Comparison of ENCODE assay signal across 11 mouse cellular contexts in the genomic region with DNA sequence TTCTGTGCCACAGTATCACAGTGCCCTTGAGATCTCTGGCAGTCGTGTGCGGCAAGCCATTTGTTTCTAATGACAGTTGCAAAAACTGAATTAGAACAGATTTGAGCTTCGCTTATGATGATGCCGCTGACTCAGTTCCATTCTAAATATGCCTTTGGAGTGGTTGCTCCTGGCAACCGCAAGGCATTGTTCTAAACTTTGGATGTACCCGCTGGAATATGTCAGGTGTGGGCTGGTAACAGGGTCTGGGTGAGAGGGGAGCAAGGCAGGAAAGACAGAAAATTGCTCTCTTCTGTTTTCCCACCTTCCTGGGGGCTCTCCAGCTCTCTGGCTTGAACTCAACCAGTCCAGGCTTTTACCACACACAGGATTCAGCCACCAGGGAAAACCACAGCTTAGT. TPM values are rescaled to one million over a fixed set of nuclear protein-coding genes. Genes with fewer than 3 reads are reported as not detected.
DNase-seq lines count a peak whose midpoint lies in the region; TF ChIP-seq lines count a peak whose summit lies in the region.
"Had no signal": no experiment of that assay in that cellular context is flagged by ENCODE, and none has a peak within 500 bp of the region (broad histone marks: within the 10 kb centered on the region; RNA-seq: fewer than 3 reads in every experiment).

No protein-coding gene starts in this region.

- DNase-seq in heart, adult 2 months: no peak
- no peak for DNase-seq in heart, adult 11 months
- peak; percentile 40 to 46 for DNase-seq in frontal cortex, postnatal 14 days (ENCODE audit: low spot score in 2 of 2)
- peak; percentile 32 to 51 for DNase-seq in layer of hippocampus, postnatal 10 days (ENCODE audit: low spot score in 2 of 2)
- no peak for DNase-seq in lung, postnatal 36 days
- DNase-seq in gastrocnemius, adult 2 months: no peak
- DNase-seq in gastrocnemius, postnatal 36 days: no peak
- DNase-seq: heart, postnatal 36 days had no signal

- 63% methylated on average over 6 of the region's 6 CpGs for WGBS in heart, adult 2 months
- WGBS in olfactory bulb, adult 2 months: 23% methylated on average over 6 of the region's 6 CpGs

- peaks cover 7% of the 10 kb centered on the region for H3K4me1 ChIP-seq in heart, adult 2 months (ENCODE audit: control insufficient read depth, insufficient read depth, low read length)
- peaks cover 26% of the 10 kb centered on the region for H3K4me1 ChIP-seq in olfactory bulb, adult 2 months (ENCODE audit: control insufficient read depth, insufficient read depth, low read length)
- H3K4me1 ChIP-seq: heart, embryonic 10.5 days; liver, embryonic 12.5 days had no signal

- H3K9ac ChIP-seq in heart, adult 2 months (ENCODE audit: low read depth, low read length): no peak overlapping the region
- H3K9ac ChIP-seq: liver, embryonic 12.5 days had no signal

- H3K4me3 ChIP-seq in heart, adult 2 months: no peak overlapping the region
- H3K4me3 ChIP-seq in olfactory bulb, adult 2 months (ENCODE audit: insufficient read depth, low read depth, low read length): no peak overlapping the region
- no peak overlapping the region for H3K4me3 ChIP-seq in gastrocnemius, adult 2 months
- H3K4me3 ChIP-seq: heart, embryonic 10.5 days; liver, embryonic 12.5 days had no signal

- intact Hi-C loops in heart, adult 2 months (cut with DNase I): no loop called here
- intact Hi-C loops in gastrocnemius, adult 2 months (cut with DNase I): no loop called here
- intact Hi-C loops in gastrocnemius, postnatal 36 days (cut with DNase I): no loop called here

- H3K36me3 ChIP-seq in heart, adult 2 months (ENCODE audit: control insufficient read depth, insufficient read depth, low read length): no peaks in the 10 kb centered on the region
- H3K36me3 ChIP-seq: heart, embryonic 10.5 days; liver, embryonic 12.5 days had no signal

- TF ChIP-seq EP300 in heart, adult 2 months (IDR thresholded peaks at IDR 0.05; ENCODE audit: insufficient read depth, low read depth, low read length): no peak

- TF ChIP-seq POLR2A in heart, adult 2 months (IDR thresholded peaks at IDR 0.05; ENCODE audit: insufficient read depth, low read depth, low read length): no peak
- TF ChIP-seq POLR2A in olfactory bulb, adult 2 months (IDR thresholded peaks at IDR 0.05; ENCODE audit: insufficient read depth, low read depth, low read length): no peak

- peak overlapping the region; percentile 31; the same call in 1 of the 2 replicates for H3K27ac ChIP-seq in heart, adult 2 months
- peak overlapping the region; percentile 81 for H3K27ac ChIP-seq in olfactory bulb, adult 2 months (ENCODE audit: insufficient read depth, low read depth, low read length)
- no peak overlapping the region for H3K27ac ChIP-seq in gastrocnemius, adult 2 months
- H3K27ac ChIP-seq: heart, embryonic 10.5 days; liver, embryonic 12.5 days had no signal

- H3K27me3 ChIP-seq in heart, adult 2 months (ENCODE audit: control insufficient read depth, insufficient read depth, low read length): no peaks in the 10 kb centered on the region
- H3K27me3 ChIP-seq: liver, embryonic 12.5 days had no signal

- no peaks in the 10 kb centered on the region for H3K79me2 ChIP-seq in heart, adult 2 months (replicated peaks; ENCODE audit: control insufficient read depth, insufficient read depth, low read length)

- TF ChIP-seq CTCF in heart, adult 2 months (IDR thresholded peaks at IDR 0.05): no peak
- no peak for TF ChIP-seq CTCF in olfactory bulb, adult 2 months (IDR thresholded peaks at IDR 0.05; ENCODE audit: insufficient read depth, low read depth, low read length)
- TF ChIP-seq CTCF in gastrocnemius, adult 2 months (IDR thresholded peaks at IDR 0.05): no peak

RNA-seq across cellular contexts. Expression of gene Sag, which starts 9.7 kb away (rescaled TPM):
- total RNA-seq in heart, adult 2 months (2021): under 1 TPM; 0.16 to 0.43 TPM
- polyA plus RNA-seq in heart, adult 2 months (2012; rRNA removed): 0.47 and 0.57 TPM in 2 replicates
- total RNA-seq in layer of hippocampus, postnatal 10 days (2021): 1 to 10 TPM; 1.8 to 2.2 TPM
- polyA plus RNA-seq in olfactory bulb, adult 2 months (2012; ENCODE audit: insufficient read depth, insufficient read length, low replicate concordance, missing spikeins): not detected in 2 replicates
- under 1 TPM; 0.17 to 0.23 TPM for total RNA-seq in gastrocnemius, adult 2 months (2021)
- total RNA-seq in gastrocnemius, postnatal 36 days (2021): under 1 TPM in 1 of 2 experiments, not detected in 1; 0.12 TPM

RNA-seq across cellular contexts. Expression of gene Dgkd, which starts 39.9 kb away (rescaled TPM):
- 10 to 100 TPM; 40.8 to 47.3 TPM for total RNA-seq in heart, adult 2 months (2021)
- 23.5 and 34.7 TPM in 2 replicates for polyA plus RNA-seq in heart, adult 2 months (2012; rRNA removed)
- 100 to 1,000 TPM; 119 to 134 TPM for total RNA-seq in layer of hippocampus, postnatal 10 days (2021)
- 128 and 379 TPM in 2 replicates for polyA plus RNA-seq in olfactory bulb, adult 2 months (2012; ENCODE audit: insufficient read depth, insufficient read length, low replicate concordance, missing spikeins)
- 10 to 100 TPM; 31.3 to 32.9 TPM for total RNA-seq in gastrocnemius, adult 2 months (2021)
- total RNA-seq in gastrocnemius, postnatal 36 days (2021): 10 to 100 TPM; 29.5 to 32.7 TPM

RNA-seq across cellular contexts. Expression of gene Atg16l1, which starts 57.5 kb away (rescaled TPM):
- total RNA-seq in heart, adult 2 months (2021): 10 to 100 TPM; 29.4 to 29.9 TPM
- polyA plus RNA-seq in heart, adult 2 months (2012; rRNA removed): 24.6 and 31.7 TPM in 2 replicates
- total RNA-seq in layer of hippocampus, postnatal 10 days (2021): 10 to 100 TPM; 59.9 to 64.5 TPM
- not detected in 2 replicates for polyA plus RNA-seq in olfactory bulb, adult 2 months (2012; ENCODE audit: insufficient read depth, insufficient read length, low replicate concordance, missing spikeins)
- 10 to 100 TPM; 16.3 to 18.7 TPM for total RNA-seq in gastrocnemius, adult 2 months (2021)
- 10 to 100 TPM; 13.8 to 16.3 TPM for total RNA-seq in gastrocnemius, postnatal 36 days (2021)

Comparison
In these comparisons a context has a peak if more than half of its experiments do, and no peak if none do; other contexts are left out.
1. DNase-seq: peak in frontal cortex, postnatal 14 days (2 of 2) and layer of hippocampus, postnatal 10 days (2 of 2); none in heart, adult 2 months (0 of 2), heart, adult 11 months (single experiment), lung, postnatal 36 days (single experiment), gastrocnemius, adult 2 months (single experiment) and gastrocnemius, postnatal 36 days (0 of 2).